Mouse (Mus musculus): ENCODE results near the gene Farsa.
"Not testable (repeated sequence)": the region's sequence is repeated elsewhere in the genome, so short reads cannot be mapped to it uniquely, and the experiment has no call there.

Gene Farsa

DNA sequence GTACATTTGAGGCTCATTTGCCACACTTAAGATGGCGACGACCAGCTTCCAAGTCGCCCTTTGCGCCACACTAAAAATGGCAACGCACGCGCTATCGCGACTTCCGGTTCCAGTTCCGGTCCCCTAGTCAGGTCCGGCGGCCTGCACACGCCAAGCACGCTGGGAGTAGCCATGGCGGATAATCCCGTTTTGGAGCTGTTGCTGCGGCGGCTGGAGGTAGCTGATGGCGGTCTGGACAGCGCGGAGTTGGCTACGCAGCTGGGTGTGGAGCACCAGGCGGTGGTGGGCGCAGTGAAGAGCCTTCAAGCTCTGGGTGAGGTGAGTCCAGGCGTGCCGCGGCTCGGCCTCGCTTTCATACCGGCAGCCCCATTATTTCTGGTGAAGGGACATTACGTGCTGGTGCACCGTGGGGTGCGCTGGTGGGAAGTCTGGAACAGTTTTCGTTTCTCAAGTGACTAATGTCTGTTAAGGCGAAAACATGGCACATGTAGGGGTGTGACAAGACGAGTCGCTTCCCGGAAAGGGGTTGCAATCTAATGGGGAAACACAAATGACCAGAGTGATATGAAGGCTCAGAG, at the start of gene Farsa:
TSS of gene Farsa (plus strand) at position 126 of the 578 bp plus-strand sequence.
- DNase-seq (ENCODE audit: low spot score in 2 of 2), result peak; percentile 81 to 88

DNA sequence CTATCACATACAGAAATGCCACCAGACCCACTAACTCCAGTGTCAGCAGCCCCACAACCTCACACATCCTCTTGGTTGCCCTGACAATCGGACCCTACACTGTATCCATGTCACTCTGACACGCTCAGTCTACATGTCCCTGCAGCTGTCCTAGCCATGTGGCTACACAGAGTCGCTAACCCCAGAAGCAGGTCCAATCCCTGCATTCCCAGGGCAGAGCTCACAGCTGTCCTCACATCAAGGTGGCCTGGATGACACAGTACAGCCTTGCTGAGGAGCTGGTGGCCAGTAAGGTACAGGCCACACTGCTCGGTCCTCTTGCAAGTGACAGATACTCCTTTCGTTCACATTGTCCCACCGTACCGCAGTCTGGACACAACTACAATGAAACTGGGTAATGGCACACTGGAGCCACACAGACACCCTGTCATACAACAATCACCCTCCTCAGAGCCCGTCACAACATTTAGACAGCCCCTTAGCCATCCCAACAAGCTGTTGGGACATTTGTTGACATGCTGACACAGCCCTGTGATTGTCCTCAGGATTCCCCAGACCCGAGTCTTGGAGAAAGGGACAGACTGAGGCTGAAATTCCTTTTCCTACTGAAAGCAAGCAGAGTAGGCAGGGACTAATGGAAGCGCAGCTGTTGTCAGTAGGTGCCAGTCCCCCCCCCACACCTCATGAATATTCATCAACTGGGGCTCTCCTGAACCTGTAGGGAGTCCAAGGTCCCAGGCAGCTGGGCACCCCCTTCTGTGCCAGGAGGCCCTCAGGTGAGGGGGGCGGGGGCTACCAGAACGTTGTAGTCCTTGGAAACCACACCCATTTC, 47.5 kb upstream of the Farsa start:
- no peak for DNase-seq (ENCODE audit: low spot score in 2 of 2)

DNA sequence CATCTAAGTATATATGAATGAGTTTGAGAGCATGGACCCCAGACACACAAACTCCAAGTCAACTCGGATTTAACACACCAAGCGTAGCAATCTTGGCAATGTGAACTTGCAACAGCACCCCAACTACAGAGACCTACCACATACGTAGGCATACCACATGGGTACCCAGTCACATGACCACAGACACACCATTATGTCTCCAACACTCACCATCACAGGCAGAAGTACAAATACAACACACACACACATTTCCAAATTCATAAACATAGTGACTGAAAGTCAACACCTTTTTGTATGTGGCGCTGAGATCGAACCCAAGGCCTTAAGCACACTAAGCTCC, 46.9 kb upstream of the Farsa start:
- no peak for DNase-seq (ENCODE audit: low spot score in 2 of 2)

DNA sequence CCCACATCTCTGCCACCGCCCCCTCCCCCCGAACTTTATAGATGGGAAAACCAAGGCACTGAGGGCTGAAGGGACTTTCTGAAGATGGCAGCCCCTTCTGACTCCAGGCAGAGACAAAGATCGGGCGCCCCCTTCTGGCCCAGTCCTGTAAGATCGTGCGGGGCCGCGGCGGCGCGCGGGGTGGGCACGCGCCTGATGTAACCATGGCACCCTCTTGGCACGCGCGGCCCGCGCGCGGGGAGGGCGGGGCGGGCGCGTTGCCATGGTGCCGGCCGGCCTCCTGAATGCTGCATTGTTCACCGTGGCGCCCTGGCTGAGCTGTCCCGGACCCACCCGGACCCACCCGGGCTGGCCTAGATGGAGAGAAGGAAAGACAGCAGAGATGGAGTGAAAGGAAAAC, 45.9 kb upstream of the Farsa start:
- DNase-seq (ENCODE audit: low spot score in 2 of 2), result peak; percentile 71 to 87

DNA sequence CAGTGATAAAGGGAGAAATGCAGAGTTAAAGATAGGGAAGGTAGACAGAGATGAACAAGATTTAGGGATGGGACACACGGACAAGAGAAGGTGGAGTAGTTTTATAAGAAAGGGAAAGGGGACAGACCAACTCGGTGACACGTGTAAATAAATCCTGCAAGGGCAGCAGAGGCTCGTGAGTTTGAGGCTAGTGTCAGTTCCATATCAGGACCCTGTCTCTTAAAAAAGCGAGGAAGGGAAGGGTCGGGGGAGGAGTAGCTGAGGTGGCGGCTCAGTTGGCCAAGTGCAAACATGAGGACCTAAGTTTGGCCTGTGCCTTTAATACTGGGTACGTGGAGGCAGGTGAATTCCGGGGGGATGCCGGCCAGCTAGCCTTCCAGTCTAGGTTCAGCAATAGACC, 45.5 kb upstream of the Farsa start:
- DNase-seq (ENCODE audit: low spot score in 2 of 2), result no peak

DNA sequence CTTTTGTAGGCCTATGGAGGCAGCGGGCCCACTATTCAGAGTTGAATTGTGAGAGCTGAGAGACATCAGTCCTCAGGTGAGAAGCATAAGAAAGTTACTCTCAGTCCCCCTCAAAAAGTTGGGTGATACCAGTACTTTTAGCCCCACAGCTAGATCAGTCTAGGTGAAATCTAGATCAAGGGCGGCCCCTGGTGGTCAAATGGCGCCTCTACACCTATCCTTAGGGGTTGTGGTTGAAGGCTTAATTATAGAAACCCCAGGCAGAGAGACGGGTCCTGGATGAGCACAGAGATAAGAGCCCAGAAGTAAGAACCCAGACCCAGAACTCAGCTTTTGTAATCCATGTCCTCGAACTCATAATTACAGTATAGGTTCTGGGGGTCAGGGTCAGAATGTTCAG, 43.7 kb upstream of the Farsa start:
- DNase-seq (ENCODE audit: low spot score in 2 of 2), result peak; percentile 54 to 82

DNA sequence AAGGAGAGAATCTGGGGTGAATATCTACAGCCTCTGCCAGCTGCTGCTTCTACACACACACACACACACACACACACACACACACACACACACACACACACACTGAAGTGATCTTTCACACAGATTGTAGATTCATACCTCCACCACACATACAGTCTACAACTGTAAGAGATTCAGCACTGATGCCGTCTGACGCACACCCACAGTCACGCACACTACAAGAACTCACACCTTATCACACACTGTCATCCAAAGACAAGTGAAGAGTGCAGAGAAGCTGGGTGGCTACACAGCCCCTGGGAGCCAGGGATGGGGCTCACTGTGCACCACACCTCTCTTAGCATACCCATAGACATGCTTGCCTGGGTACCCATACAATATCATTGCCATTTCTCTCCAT, 43.0 kb upstream of the Farsa start:
- DNase-seq (ENCODE audit: low spot score in 2 of 2), result no peak

DNA sequence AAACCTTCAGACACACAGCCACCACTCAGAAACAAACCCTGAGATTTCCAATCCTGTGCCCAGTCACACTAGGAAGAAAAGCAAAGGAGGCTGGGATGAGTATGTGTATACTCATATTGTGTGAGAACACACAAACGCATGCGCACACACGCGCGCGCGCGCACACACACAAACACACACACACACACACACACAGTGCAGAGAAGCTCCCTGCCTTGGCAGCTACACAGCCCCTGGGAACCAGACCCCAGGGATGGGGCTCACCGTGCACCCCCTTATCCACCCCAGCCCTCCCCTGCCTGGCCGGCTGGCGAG, 42.6 kb upstream of the Farsa start:
- DNase-seq (ENCODE audit: low spot score in 2 of 2), result no peak

DNA sequence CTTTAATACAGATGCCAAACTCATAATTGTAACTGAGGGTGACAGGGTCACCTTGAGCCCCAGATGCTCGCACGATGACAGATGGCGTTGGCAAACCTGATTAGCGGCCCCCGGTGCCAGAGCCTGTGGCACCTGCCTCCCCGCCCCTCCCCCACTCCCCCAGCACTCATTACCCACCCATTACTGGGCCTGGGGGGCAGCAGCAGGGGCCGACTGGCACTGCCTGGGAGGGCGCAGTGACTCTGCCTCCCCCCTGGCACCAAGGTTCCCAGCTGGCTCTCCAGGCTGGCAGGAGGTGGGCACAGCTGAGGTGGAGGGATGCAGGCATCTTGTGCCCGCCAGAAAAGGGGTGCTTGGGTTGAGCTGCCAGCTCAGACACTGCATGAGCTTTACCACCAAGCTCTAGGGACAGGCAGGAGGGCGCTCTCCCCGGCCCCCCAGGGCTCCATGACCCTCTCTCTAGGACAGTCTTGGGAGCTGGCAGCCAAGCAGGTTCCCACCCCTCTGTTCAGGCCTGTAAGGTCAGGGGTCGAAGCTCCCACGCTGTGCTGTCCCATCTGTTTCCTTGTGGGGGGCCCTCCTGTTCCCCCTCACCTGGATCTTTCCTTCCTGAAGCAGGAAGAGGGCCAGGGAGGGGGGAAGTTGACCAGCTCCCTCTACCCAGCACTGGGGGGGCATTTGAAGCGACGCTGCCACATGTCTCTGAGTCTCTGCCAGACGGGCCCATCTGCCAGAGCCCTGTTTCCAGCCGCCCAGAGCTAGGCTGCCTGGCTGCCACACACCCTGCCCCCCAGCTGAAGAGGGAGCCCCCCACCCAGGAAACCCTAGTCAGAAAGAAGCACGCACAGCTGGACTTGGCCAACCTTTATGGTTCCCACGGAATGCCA, 42.0 kb upstream of the Farsa start:
- no peak for DNase-seq (ENCODE audit: low spot score in 2 of 2)

DNA sequence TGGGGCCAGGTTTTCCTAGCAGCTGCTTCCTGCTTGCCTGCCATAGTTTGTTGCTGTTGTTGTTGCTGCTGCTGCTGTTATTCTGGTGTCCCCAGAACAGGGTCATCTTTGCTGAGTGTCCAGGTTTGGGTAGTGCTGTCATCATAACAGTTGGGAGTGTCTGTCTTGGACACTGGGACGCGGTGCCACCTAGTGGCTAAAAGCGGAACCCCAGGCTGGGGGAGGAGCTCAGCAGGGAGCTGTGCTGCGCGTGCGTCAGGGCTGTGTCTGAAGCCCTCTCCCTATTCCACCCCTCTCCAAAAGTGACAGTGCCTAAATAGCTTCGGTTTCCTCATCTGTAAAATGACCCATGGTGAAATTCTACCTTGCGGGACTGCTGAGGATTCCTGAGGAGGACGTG, 41.2 kb upstream of the Farsa start:
- peak; percentile 83 to 96 for DNase-seq (ENCODE audit: low spot score in 2 of 2)

DNA sequence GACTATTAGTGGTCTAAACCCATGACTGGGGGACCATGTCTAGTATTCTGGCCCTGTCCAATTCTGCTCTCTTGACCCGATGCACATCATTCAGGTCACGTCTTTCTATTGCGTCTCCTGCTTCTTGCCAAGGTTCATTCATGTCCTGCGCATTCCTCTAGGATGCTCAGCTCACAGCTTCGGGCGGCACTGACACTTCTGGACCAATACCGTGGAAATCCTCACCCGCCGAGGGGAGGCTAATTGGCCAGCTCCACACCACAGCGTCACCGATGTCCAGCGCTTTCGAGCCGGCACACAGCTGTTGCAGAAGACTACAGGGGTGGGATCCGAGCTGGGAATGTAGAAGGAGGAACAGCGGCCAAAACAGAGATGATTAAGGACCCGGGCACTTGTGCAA, 40.7 kb upstream of the Farsa start:
- DNase-seq (ENCODE audit: low spot score in 2 of 2), result no peak

DNA sequence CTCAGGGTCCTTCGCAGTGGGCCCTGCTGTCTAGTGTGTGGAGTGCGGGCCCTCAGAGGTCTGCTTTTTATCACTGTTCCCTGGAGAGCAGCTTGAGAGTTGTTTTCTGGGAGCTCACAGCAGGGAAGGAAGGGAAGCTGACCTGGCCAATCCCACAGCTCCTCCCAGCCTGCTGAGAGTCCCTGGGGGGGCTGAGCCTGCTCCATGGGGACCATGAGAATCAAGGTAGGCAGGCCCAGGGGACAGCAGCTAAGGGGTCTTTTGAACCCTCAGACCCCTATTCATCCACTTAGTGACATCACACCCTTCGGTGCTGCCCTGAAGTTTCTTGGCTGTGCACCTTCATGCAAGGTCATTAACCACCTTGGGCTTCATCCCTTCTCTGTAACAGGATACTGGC, 34.1 kb upstream of the Farsa start, which contains the start of gene Dand5:
TSS of gene Dand5 (minus strand) at position 101 of the 400 bp plus-strand sequence.
- DNase-seq (ENCODE audit: low spot score in 2 of 2), result no peak

DNA sequence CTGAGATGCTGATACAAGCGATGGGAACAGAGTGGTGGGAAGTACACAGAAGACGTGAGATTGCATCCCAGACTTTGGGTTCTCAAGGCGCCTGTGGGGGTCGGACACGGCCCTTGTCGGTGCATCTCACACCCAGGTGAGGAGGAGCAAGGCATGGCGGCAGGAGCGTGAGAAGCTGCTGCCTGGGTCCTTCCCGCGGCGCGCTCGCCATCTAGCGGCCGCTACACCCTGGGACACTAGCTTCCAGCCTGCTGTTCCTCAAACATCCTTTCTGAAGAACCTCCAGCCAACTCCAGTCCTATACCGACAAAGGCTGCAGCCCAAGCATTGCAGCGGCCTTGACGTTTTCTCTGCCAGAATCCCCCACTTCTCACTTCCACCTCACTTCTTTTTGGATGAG, 33.1 kb upstream of the Farsa start:
- peak; percentile 28 to 66 for DNase-seq (ENCODE audit: low spot score in 2 of 2)

DNA sequence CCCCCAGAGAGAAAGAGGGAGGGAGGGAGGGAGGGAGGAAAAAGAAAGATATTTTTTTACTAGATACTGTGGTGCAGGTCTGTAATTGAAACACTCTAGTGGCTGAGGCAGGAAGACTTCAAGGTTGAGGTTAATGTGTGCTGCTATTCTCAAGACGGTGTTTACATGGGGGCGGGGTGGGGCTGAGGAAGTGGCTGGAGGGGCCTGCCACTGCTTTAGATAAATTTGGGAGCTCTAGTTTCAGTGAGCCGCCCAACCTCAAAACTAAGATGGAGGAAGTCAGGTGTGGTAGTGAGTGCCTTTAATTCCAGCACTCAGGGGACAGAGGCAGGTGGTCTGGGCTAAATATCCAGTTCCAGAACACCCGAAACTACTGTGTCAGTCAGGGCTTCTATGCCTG, 31.2 kb upstream of the Farsa start:
- peak in 1 of 2 experiments; percentile 29 for DNase-seq (ENCODE audit: low spot score in 2 of 2)

DNA sequence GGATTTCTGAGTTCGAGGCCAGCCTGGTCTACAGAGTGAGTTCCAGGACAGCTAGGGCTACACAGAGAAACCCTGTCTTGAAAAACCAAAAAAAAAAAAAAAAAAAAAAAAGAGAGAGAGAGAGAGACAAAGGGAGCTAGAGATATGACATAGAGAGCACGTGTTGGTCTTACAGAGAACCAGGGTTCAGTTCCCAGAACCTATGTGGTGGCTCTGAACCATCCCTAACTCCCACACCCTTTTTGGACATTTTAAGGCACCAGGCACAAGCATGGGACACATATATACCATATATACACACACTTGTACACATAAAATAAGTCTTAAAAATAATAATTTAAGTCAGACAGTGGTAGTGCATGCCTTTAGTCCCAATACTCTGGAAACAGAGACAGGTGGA, 30.3 kb upstream of the Farsa start:
- DNase-seq (ENCODE audit: low spot score in 2 of 2), result not testable (repeated sequence)

DNA sequence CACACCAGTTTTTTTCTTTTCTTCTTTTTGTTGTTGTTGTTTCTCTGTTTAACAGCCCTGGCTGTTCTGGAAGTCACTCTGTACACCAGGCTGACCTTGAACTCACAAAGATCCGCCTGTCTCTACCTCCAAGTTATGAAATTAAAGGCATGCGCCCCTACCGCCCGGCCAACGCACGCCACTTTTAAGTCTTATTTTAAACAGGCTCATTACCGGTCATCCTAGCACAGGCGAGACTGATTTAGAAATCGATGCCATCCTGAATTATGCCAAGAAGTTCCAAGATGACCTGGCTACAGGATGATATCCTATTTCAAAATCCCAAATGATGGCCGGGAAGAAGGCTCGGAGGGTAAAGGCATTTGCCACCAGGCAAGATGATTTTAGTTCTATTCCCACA, 25.3 kb upstream of the Farsa start, which contains the start of gene Gadd45gip1:
TSS of gene Gadd45gip1 (plus strand) at position 33 of the 400 bp plus-strand sequence.
- no peak for DNase-seq (ENCODE audit: low spot score in 2 of 2)

DNA sequence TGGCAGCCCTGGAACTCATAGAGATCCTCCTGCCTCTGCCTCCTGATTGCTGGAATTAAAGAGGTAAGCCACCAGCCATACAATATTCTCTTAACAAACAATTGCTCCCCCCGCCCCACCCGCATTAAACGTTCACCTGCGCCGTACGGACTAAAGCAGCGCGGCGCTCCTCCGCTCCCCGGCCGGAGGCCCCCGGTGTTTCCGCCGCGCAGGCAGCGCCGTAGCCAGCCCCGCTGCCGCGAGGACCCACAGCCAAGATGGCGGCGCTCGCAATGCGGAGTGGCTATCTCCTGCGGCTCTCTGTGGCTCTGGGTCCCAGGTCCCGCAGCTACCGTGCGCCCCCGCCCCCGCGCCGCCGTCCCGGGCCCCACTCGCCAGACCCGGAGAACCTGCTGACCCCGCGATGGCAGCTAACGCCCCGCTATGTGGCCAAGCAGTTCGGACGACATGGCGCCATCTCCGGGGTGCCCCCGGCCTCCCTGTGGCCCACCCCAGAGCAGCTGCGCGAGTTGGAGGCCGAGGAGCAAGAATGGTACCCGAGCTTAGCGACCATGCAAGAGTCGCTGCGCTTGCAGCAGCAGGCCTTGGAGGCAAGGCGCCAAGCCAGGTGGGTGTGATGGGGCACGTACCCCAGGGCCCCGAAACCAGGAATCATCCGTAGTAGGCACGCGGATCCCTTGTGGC, 24.6 kb upstream of the Farsa start:
- peak; percentile 69 to 80 for DNase-seq (ENCODE audit: low spot score in 2 of 2)

DNA sequence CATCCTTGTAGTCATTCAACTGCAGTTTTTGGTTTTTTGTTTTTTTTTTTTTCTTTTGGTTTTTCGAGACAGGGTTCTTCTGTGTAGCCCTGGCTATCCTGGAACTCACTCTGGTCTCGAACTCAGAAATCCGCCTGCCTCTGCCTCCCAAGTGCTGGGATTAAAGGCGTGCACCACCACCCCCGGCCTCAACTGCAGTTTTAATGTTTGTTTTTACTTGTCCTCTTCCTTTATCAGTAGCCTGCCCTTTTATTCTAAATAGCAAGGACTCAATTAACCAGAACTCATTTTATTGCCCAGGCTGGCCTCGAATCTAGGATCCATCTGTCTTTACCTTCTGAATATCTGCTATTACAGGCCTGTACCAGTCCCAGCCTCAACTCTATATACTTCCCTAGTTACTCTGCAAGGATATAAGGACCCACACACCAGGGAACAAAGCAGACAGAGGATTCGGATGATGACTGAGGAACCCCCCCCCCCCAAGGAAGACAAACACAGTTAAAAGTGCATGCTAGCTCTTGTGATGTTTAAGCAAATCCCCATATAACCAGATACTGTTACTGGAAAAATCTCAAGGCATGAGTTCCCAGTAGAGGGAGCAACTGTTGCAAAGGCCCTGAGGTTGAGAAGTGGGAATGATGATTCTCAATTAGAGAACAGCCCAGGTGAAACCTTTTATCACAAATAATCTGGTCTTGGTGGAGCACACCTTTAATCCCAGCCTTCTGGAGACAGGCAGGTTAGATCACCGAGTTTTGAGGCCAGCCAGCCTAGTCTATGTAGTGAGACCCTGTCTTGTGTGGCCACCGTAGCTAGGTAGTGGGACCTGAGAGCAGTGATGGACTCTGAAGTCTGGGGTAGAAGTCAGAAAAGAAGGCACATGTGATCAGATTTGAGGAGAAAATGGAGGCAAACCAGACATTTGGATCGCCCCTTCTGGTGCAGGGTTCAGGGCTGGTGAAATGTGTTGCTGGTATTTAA, 23.7 kb upstream of the Farsa start:
- DNase-seq (ENCODE audit: low spot score in 2 of 2), result no peak

DNA sequence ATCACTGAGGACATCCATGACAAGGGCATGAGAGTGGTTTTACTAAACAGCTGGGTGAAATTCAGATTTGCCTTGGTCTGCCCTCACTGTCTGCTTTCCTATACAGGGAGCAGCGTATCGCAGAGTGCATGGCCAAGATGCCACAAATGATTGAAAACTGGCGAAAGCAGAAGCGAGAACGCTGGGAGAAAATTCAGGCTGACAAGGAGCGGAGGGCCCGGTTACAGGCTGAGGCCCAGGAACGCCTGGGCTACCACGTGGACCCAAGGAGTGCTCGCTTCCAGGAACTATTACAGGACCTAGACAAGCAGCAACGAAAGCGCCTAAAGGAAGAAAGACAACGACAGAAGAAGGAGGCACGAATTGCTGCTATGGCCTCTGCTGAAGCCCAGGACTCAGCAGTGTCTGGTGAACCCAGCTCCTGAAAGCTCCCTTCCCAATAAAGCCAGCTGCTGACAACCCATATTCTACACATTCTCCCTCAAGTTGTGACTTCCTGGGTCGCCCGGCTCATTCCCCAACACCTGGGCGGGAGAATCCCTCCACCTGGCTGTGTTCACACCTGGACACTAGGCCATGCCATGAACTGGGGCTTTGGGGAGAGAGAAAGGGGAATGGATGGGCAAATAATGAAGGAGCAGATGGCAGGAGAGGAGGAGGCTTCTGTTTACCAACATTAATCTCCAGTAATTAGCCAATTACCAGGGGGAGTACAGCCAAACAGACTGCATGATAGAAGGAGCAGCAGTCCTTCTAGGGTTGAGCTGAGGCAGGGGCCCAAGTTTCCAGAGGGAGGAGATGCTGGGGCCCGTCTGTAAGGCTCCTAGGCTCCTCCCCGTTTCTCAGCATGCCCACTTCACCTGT, 22.6 kb upstream of the Farsa start:
- no peak for DNase-seq (ENCODE audit: low spot score in 2 of 2)
